Mouse (Mus musculus) c-Kit-positive CD71-negative TER-119-negative erythroid progenitor cells, embryonic 14.5 days (primary cell): ENCODE results near the gene Hepacam.

ENCODE experiments used
- DNase-seq: peaks from one replicate; pipeline ENCODE4 v3.0.0-alpha.2; 2013; ENCODE audit warnings: low read depth

Hepacam gene

DNA sequence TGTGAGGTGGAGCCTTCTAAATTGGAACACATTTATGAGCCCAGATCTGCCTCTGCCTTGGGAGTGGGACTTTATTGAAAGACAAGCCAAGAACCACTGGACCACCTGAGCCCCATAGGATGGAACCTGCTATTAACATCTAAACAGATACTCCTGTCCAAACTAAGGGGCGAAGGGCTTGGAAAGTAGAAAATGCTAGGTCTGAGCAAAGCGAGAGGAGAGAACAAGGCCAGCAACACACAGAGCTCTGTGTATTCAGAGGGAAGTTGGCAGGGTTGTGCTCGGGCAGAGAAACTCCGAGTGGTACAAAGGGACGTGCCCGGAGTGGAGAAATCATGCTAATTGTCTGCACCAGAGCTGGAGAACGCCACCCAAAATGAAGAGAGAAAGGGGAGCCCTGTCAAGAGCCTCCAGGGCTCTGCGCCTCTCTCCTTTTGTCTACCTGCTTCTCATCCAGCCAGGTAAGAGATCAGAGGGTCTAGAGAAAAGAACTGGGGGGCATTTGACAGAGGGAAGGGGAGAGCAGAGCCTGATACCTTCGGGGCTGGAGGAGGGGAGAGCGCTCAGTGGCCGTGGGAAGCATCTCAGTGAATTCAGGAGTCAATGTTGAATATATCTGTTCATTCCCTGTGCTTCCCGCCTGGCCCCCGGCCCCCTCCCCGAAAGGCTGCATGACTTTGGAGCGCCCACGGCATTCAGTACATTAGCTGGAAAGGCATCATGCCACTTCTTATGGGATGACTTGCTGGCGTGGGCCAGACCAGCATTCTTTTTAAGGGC, at the start of gene Hepacam:
Gene Hepacam, plus strand, starts transcription at position 51 of the 780 bp plus-strand sequence.
- no peak for DNase-seq

DNA sequence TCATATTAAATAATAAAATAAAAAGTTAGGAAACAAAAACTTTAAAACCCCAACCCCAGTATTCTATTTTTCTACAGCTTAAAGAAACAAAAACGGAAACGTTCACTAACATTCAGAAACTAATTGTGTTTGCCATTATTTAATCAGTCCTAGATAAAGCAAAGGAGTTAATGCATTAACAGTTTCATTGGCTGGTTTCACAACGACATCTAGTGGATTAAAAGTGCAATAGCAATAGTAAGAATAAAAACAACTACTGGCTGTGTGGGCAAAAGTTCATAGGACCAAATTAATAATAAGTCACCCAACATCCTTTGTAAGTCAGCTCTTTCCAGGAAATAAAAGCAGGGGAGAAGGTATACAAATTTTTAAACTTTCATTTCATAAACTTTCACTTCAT, 37.7 kb upstream of the Hepacam start:
- no peak for DNase-seq

GRCm38 (mm10) chr9:37345406-37345805, 21.7 kb upstream of the Hepacam start:
- DNase-seq: no peak

DNA sequence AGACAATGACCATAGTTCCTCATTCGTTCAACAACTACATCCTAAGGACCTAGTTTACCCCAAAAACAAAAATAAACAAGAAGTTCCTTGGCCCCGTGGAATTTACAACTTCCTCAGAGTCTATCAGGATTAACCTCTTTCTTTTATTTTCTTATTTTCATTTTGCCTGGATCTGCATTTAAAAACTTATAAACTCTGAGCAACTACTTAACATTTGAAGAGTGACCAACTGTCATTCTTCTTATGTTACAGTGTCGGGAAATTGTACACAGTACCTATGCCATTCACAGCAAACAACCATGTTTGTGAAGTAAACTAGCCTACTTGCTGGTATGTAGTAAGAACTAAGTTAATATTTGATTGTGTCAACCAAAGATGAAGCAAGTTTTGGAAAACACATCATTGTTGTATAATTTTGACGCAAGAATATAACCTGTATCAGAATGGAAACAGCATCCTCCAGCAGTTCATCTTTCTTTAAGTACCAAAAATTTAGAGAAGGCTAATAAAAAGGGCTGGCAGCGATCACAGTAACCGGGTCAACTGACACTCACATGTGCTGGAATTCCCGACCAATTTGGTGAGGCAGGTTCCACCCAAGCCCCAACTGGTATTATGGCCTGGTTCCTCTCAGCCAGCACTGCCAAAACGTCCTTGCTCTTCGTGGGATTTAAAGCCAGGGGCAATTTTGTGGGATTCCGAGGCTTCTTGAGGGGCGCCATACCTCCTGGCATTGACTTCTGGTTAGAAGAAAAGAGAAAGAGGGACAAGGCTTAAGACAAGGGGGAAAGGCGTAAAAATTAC, 19.8 kb upstream of the Hepacam start:
- no peak for DNase-seq

GRCm38 (mm10) chr9:37347988-37348642, 19.0 kb upstream of the Hepacam start, which contains the start of gene Ccdc15:
Gene Ccdc15 (minus strand): TSS chr9:37348432.
- peak; percentile 98 for DNase-seq

DNA sequence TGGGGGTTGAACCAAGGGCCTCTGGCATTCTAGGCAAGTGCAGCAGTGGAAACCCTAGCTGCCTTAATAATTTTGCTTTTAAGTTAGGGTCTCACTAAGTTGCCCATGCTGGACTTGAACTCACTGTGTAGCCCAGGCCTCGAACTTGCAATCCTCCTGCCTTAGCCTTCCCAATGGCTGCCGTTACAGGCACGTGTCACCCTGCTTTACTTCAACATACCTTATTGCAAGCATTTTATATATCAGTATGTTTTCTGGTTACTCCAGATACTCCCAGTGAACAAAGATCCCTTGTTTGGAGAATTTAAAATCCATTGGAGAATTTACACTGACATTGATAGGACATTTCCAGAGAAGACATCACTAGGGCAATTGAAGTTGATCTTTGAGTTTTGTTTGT, 18.1 kb upstream of the Hepacam start:
- DNase-seq: no peak

DNA sequence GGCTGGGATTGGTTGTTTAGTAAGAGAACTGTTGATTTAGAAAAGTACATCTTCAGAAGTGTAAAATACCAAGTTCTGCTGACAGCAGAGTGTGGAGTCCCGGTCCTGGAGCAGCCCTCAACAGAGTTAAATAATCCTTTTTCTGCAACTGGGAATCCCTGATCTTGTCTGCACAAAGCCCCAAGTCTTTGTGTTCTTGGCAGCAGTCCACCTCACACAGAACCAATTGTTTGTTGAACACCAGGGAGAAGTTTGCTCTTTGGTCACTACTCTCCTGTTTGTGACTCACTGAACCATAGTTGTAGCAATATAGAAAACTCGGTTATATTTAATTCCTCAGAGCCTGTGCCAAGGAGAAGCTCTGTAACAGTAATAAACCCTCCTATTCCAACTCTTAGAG, 15.9 kb upstream of the Hepacam start:
- no peak for DNase-seq

DNA sequence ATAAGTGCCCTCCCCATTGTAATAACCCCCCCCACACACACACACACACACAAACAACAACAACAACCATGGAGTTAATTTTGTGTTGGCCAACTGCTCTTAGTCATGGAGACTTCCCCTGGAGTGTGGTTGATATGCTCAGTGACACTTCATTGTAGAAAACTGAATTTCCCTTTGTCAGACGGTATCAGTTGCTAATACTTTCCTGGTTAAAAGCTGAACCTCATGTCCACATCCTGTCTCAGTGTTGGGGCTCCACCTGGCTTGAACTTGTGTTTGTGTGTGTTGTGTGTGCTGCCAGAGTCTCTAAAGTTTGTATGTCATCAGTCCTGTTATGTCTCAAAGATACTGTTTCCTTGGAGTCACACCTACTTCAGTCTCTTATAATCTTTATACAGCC, 12.7 kb upstream of the Hepacam start:
- DNase-seq: no peak

DNA sequence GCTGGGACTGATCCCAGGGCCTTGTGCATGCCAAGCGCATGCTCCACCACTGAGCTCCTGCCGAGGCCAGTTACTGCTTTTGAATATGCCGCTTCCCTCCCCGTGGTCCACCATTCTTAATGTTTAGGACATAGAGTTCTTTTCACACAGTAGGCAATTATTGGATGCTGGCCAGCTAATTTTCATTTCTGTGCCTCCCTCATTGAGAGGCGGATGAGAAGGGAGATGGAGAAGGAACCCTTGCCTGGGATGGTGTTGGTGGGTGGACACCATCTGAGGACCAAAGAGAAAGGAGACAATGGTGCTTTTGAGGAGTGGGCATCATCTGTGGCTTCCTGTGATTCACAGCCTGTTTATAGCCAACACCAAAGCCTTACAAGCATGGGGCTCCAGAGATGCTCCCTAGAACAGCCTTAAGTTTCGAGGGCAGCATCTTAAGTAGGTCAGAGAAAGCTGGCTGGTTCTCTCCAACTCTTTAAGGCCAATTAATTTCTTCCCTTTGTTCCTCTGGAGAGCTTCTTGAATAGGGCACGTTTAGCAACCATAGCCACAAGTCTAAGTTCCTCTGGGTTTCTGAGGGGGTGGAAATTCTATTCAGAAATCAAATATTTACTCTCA, 8.3 kb upstream of the Hepacam start:
- no peak for DNase-seq

DNA sequence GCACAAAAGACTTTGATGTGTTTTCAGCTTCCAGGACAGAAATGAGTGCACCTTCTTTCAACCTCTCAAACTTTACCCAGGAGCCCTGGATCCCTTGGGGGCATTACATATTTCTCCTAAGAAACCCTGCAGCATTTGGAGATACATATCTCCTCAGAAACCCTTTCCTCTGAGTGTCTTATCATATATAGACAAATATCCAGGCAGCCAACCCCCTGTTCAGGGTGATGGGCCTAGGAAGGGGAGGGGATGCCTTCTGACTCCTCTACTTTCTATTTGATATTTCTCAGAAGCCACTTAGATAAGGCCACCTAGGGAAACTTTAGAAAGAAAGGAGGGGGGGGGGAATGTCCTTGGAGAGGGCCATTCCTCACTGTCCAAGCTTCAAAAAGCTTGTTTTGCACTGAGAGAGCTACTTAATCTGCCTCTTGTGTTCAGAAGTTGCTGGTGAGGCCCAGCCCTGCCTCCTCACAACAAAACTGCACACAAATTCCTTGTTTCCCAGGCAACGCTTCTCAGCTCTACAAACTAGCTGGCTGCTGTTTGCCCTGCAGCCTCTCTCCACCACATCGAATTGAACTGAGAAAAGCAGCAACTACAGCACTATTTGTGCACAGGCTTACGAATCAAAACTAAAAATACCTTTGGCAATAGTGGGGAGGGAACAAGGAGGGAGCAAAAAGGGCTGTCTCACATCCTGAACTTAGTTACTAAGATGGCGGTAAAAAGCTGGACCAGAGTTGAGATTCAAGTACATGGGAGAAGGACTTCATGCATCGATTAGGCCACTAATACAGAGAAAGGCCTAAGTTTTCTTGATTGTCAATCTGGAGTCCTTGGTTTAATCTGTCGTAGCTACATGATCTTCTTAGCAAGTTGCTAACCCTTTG, 7.6 kb upstream of the Hepacam start:
- no peak for DNase-seq

- no peak for DNase-seq
These were observed 5.1 kb upstream of the Hepacam start for GRCm38 (mm10) chr9:37362084-37362483.

DNA sequence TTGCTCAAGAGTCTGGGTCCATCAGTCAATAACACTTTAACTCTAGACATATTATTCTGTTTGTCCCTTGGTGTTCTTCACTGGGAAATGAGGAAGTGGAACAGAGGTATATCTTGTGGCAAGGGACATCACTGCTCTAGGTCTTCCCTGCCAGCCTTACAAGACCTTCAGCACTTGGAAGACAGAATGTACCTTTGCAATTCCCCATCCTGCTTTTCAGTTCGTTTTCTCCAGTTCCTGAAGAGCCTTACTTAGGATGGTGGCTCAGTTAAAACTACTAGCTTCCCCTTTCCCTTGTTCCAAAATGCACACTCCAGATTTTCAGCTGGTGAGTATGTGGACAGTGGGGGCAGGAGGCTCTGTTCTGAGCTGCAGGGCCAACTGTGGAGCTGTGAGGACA, 4.3 kb upstream of the Hepacam start:
- no peak for DNase-seq

DNA sequence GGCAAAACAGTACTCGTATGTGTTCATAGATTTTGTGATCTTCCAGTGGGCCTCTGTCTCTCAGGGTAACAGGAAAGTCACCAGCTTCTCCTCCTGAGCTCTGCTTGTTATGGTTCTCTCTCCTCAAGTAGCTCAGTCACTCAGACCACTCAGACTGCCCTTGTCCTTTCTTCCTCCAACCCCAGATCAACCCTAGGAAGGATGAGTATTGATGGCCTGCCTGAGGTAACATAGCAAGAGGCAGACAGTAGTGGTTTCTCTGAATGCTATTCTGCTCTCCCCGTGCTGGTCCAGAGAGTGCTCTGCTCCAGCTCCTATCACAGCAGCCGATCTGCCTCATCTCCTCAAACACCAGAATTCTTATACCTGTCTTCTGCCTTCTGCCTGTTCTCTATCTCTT, 3.6 kb upstream of the Hepacam start:
- no peak for DNase-seq

DNA sequence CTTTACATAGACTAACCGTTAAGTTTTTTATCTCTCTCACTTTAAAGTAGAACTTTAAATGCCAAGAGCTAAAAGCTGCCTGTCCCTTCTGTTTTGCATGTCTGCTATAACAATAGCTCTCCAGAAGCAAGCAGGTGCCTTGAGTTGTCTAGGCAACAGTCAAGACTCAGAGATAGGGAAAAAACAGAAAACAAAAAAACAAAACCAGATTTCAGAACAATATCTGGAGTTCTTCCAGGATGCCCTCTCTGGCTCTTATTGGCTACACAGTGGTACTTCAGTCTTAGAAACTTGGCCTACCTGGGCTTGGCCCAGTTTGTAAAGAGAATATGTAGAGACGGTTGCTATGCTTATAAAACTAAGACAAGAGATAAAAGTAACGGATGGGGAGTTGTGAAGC, 2.8 kb upstream of the Hepacam start:
- no peak for DNase-seq

- DNase-seq: no peak
These were observed 1.4 kb upstream of the Hepacam start for GRCm38 (mm10) chr9:37365706-37366105.

DNA sequence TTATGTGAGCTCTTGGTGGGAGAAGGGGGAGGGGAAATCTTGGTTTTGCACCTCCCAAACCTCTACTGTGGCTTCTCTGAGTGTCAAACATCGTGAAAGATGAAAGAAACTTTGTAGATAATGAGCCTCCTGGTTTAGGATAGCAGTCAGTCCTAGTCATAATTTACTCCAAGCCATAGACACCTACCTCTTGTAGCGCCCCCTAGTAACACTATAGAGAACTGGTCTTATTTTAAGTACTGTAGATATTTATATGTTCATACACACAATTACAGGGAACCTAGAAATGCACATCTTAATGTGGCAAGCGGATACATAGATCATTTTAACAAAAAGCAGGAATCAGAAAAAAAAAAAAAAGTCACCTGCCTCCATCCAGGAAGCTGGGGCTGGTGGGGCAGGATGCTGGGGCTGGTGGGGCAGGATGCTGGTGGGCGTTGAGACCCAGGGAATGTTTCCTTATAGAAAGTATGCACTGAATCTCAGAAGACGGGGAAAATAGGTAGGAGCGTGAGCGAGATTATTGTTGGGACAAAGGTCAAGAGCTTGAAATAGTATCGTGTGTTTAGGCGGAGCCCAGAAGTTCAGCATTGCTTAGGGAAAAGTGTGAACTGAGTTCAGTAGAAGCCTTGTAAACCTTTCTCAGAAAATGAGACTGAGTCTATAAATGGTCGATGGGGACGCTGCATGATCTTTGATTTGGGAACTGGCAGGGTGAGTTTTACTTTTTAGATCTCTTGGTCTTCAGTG, 1.1 kb downstream of the Hepacam start:
- no peak for DNase-seq

- DNase-seq: no peak
These were observed 1.7 kb downstream of the Hepacam start for GRCm38 (mm10) chr9:37368860-37369259.

GRCm38 (mm10) chr9:37371232-37371801, 4.2 kb downstream of the Hepacam start:
- no peak for DNase-seq

DNA sequence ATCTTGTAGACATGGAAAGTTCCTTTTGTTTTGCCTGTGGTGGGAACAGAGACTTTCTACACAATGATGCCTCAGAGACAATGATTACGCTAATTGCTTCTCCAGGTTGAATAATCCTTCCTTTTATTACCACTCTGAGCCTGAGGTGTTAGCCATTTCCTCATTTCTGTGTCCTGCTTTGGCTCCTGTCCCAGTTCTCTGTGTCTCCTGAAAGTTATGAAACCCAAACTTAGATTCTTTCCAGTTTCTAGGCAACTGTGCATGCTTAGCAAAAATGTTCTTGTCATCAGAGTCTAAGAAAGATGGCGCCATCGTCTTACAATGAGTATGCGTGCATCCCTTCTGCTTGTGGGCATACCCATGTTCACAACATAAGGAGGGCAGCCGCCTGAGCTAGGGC, 8.6 kb downstream of the Hepacam start:
- no peak for DNase-seq

DNA sequence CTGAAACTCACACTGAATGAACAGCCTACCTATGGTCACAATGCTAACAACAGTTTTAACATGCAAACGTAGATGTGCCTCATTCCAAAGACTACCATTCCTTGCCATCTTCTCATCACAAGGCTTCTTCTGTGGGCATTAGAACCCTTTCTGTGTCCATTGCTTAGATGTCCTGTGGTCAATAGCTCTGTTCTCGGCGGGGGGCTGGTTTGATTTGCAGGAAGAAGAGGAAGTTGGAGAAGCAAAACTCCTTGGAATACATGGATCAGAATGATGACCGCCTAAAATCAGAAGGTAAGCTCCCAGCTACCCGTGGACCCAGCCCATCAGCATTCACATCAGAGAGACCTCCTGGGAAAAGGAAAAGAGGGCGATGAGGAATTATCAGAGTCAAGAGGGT, 16.0 kb downstream of the Hepacam start:
- DNase-seq: no peak
